Mouse (Mus musculus): ENCODE measurements around the gene Il17ra. TPM values are rescaled to one million over a fixed set of nuclear protein-coding genes. Genes with fewer than 3 reads are reported as not detected.
A peak's percentile ranks its signal among the peaks of the same experiment; 100 is the strongest.

Il17ra gene
- polyA plus RNA-seq, 1 experiment from 2014 or later, result 1.1 TPM

DNA sequence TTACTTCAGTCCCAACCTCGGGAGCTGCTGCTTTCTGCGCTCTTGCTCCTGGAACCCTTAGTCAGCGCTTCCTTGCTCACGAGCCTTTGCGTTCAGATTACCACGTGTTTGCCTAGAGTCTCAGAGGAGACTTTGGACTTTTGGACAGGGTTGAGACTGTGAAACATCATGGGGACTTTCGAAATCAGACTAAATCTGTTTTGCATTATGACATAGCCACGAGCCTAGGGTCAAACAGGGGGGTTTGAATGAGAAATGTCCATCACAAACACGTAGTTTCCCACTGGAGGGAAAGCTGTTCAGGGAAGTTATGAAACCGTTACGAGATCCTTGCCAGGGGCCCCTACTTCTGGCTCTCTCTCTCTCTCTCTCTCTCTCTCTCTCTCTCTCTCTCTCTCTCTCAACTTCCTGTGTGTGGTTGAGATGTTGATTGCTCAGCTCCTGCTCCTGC, 8.4 kb upstream of the Il17ra start:
- Histone ChIP-seq H3K4me3 (ENCODE audit: low read depth, low read length) (no peak overlapping the region), H3K4me2 (ENCODE audit: low read length) (no peak overlapping the region), H3K9ac (ENCODE audit: low read length) (no peak overlapping the region), H3K27ac (ENCODE audit: low read depth, low read length) (no peak overlapping the region), H3K4me1 (ENCODE audit: control insufficient read depth, insufficient read depth, low read length) (no peaks in the 10 kb centered on the region), H3K27me3 (replicated peaks; ENCODE audit: control insufficient read depth, insufficient read depth, low read length) (no peaks in the 10 kb centered on the region), H3K9me3 (replicated peaks; ENCODE audit: control insufficient read depth, low read length) (no peaks in the 10 kb centered on the region), H3K36me3 (ENCODE audit: control insufficient read depth, insufficient read depth, low read length) (no peaks in the 10 kb centered on the region)
- DNase-seq (ENCODE audit: low spot score), result no peak
- 70% methylated on average over 11 of the region's 11 CpGs for WGBS
- no peak for ATAC-seq

GRCm38 (mm10) chr6:120457074-120457473, 6.0 kb upstream of the Il17ra start:
- Histone ChIP-seq H3K9me3 (replicated peaks; ENCODE audit: control insufficient read depth, low read length) (no peaks in the 10 kb centered on the region), H3K9ac (ENCODE audit: low read length) (no peak overlapping the region), H3K27me3 (replicated peaks; ENCODE audit: control insufficient read depth, insufficient read depth, low read length) (peaks cover 1% of the 10 kb centered on the region), H3K4me1 (ENCODE audit: control insufficient read depth, insufficient read depth, low read length) (no peaks in the 10 kb centered on the region), H3K4me2 (ENCODE audit: low read length) (no peak overlapping the region), H3K27ac (ENCODE audit: low read depth, low read length) (no peak overlapping the region), H3K36me3 (ENCODE audit: control insufficient read depth, insufficient read depth, low read length) (no peaks in the 10 kb centered on the region), H3K4me3 (ENCODE audit: low read depth, low read length) (no peak overlapping the region)
- ATAC-seq (no peak), DNase-seq (ENCODE audit: low spot score) (no peak)
- WGBS, result 71% methylated on average over 7 of the region's 7 CpGs

GRCm38 (mm10) chr6:120457751-120458150, 5.3 kb upstream of the Il17ra start:
- ATAC-seq (no peak), DNase-seq (ENCODE audit: low spot score) (no peak)
- no peak overlapping the region for H3K4me3 ChIP-seq (ENCODE audit: low read depth, low read length)
- H3K4me2 ChIP-seq (ENCODE audit: low read length), result no peak overlapping the region
- no peak overlapping the region for H3K27ac ChIP-seq (ENCODE audit: low read depth, low read length)
- H3K9me3 ChIP-seq (replicated peaks; ENCODE audit: control insufficient read depth, low read length), result no peaks in the 10 kb centered on the region
- no peaks in the 10 kb centered on the region for H3K36me3 ChIP-seq (ENCODE audit: control insufficient read depth, insufficient read depth, low read length)
- WGBS, result 96% methylated on average over 5 of the region's 5 CpGs
- no peaks in the 10 kb centered on the region for H3K4me1 ChIP-seq (ENCODE audit: control insufficient read depth, insufficient read depth, low read length)
- H3K9ac ChIP-seq (ENCODE audit: low read length), result no peak overlapping the region
- H3K27me3 ChIP-seq (replicated peaks; ENCODE audit: control insufficient read depth, insufficient read depth, low read length), result peaks cover 8% of the 10 kb centered on the region

GRCm38 (mm10) chr6:120461217-120461616, 1.8 kb upstream of the Il17ra start:
- H3K9me3 ChIP-seq (replicated peaks; ENCODE audit: control insufficient read depth, low read length), result no peaks in the 10 kb centered on the region
- ATAC-seq (no peak), DNase-seq (ENCODE audit: low spot score) (no peak)
- no peaks in the 10 kb centered on the region for H3K36me3 ChIP-seq (ENCODE audit: control insufficient read depth, insufficient read depth, low read length)
- 72% methylated on average over 15 of the region's 15 CpGs for WGBS
- no peak overlapping the region for H3K27ac ChIP-seq (ENCODE audit: low read depth, low read length)
- H3K4me2 ChIP-seq (ENCODE audit: low read length), result no peak overlapping the region
- no peak overlapping the region for H3K9ac ChIP-seq (ENCODE audit: low read length)
- peaks cover 28% of the 10 kb centered on the region for H3K27me3 ChIP-seq (replicated peaks; ENCODE audit: control insufficient read depth, insufficient read depth, low read length)
- H3K4me1 ChIP-seq (ENCODE audit: control insufficient read depth, insufficient read depth, low read length), result peaks cover 8% of the 10 kb centered on the region
- H3K4me3 ChIP-seq (ENCODE audit: low read depth, low read length), result no peak overlapping the region

DNA sequence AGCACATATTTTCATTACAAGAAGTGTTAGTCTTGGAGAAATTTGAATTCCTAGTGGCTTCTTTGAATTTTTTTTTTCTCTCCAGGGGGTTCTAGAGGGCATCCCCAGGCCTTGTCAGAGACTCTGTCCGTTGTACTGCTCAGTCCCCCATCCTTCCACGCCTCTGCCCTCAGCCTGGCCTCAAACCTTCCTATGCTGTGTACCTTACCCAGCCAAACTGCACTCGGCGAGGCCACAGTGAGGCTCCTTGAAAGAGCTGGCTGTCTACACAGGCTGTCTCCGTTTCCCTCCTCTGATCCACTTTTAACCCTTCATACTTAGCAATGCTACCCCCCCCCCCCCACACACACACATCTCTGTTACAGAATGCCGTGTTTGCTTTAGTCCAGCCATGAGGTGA, 796 bp upstream of the Il17ra start:
- H3K4me3 ChIP-seq (ENCODE audit: low read depth, low read length), result no peak overlapping the region
- H3K36me3 ChIP-seq (ENCODE audit: control insufficient read depth, insufficient read depth, low read length), result no peaks in the 10 kb centered on the region
- H3K4me1 ChIP-seq (ENCODE audit: control insufficient read depth, insufficient read depth, low read length), result peaks cover 8% of the 10 kb centered on the region
- H3K27me3 ChIP-seq (replicated peaks; ENCODE audit: control insufficient read depth, insufficient read depth, low read length), result peaks cover 28% of the 10 kb centered on the region
- WGBS, result 69% methylated on average over 6 of the region's 6 CpGs
- no peak overlapping the region for H3K4me2 ChIP-seq (ENCODE audit: low read length)
- no peak for DNase-seq (ENCODE audit: low spot score)
- ATAC-seq, result no peak
- H3K27ac ChIP-seq (ENCODE audit: low read depth, low read length), result no peak overlapping the region
- H3K9ac ChIP-seq (ENCODE audit: low read length), result no peak overlapping the region
- no peaks in the 10 kb centered on the region for H3K9me3 ChIP-seq (replicated peaks; ENCODE audit: control insufficient read depth, low read length)

GRCm38 (mm10) chr6:120463884-120464283, 837 bp downstream of the Il17ra start:
- Histone ChIP-seq H3K27ac (ENCODE audit: low read depth, low read length) (no peak overlapping the region), H3K4me2 (ENCODE audit: low read length) (peak overlapping the region; percentile 65), H3K9ac (ENCODE audit: low read length) (peak overlapping the region; percentile 63; the same call in 1 of the 2 replicates), H3K27me3 (replicated peaks; ENCODE audit: control insufficient read depth, insufficient read depth, low read length) (peaks cover 28% of the 10 kb centered on the region), H3K36me3 (ENCODE audit: control insufficient read depth, insufficient read depth, low read length) (no peaks in the 10 kb centered on the region), H3K9me3 (replicated peaks; ENCODE audit: control insufficient read depth, low read length) (no peaks in the 10 kb centered on the region), H3K4me1 (ENCODE audit: control insufficient read depth, insufficient read depth, low read length) (peaks cover 8% of the 10 kb centered on the region), H3K4me3 (ENCODE audit: low read depth, low read length) (peak overlapping the region; percentile 52)
- DNase-seq (ENCODE audit: low spot score) (peak; percentile 69), ATAC-seq (peak; percentile 22)
- 3% methylated on average over 11 of the region's 11 CpGs for WGBS

GRCm38 (mm10) chr6:120464406-120464939, 1.4 kb downstream of the Il17ra start:
- Histone ChIP-seq H3K4me3 (ENCODE audit: low read depth, low read length) (no peak overlapping the region), H3K4me2 (ENCODE audit: low read length) (peak overlapping the region; percentile 65), H3K27ac (ENCODE audit: low read depth, low read length) (no peak overlapping the region), H3K9ac (ENCODE audit: low read length) (no peak overlapping the region), H3K27me3 (replicated peaks; ENCODE audit: control insufficient read depth, insufficient read depth, low read length) (peaks cover 28% of the 10 kb centered on the region), H3K4me1 (ENCODE audit: control insufficient read depth, insufficient read depth, low read length) (peaks cover 8% of the 10 kb centered on the region), H3K9me3 (replicated peaks; ENCODE audit: control insufficient read depth, low read length) (no peaks in the 10 kb centered on the region), H3K36me3 (ENCODE audit: control insufficient read depth, insufficient read depth, low read length) (no peaks in the 10 kb centered on the region)
- ATAC-seq (no peak), DNase-seq (ENCODE audit: low spot score) (no peak)
- WGBS, result 49% methylated on average over 9 of the region's 9 CpGs

GRCm38 (mm10) chr6:120465393-120465792, 2.3 kb downstream of the Il17ra start:
- H3K4me1 ChIP-seq (ENCODE audit: control insufficient read depth, insufficient read depth, low read length), result peaks cover 8% of the 10 kb centered on the region
- H3K9ac ChIP-seq (ENCODE audit: low read length), result no peak overlapping the region
- no peak for DNase-seq (ENCODE audit: low spot score)
- H3K4me2 ChIP-seq (ENCODE audit: low read length), result no peak overlapping the region
- no peak overlapping the region for H3K27ac ChIP-seq (ENCODE audit: low read depth, low read length)
- no peaks in the 10 kb centered on the region for H3K36me3 ChIP-seq (ENCODE audit: control insufficient read depth, insufficient read depth, low read length)
- no peak overlapping the region for H3K4me3 ChIP-seq (ENCODE audit: low read depth, low read length)
- H3K27me3 ChIP-seq (replicated peaks; ENCODE audit: control insufficient read depth, insufficient read depth, low read length), result peaks cover 28% of the 10 kb centered on the region
- H3K9me3 ChIP-seq (replicated peaks; ENCODE audit: control insufficient read depth, low read length), result no peaks in the 10 kb centered on the region
- 38% methylated on average over 4 of the region's 4 CpGs for WGBS
- ATAC-seq, result no peak

- Histone ChIP-seq H3K27me3 (replicated peaks; ENCODE audit: control insufficient read depth, insufficient read depth, low read length) (peaks cover 28% of the 10 kb centered on the region), H3K4me1 (ENCODE audit: control insufficient read depth, insufficient read depth, low read length) (peaks cover 11% of the 10 kb centered on the region), H3K9me3 (replicated peaks; ENCODE audit: control insufficient read depth, low read length) (no peaks in the 10 kb centered on the region), H3K36me3 (ENCODE audit: control insufficient read depth, insufficient read depth, low read length) (no peaks in the 10 kb centered on the region), H3K9ac (ENCODE audit: low read length) (no peak overlapping the region), H3K4me3 (ENCODE audit: low read depth, low read length) (no peak overlapping the region), H3K27ac (ENCODE audit: low read depth, low read length) (no peak overlapping the region), H3K4me2 (ENCODE audit: low read length) (no peak overlapping the region)
- DNase-seq (ENCODE audit: low spot score) (no peak), ATAC-seq (no peak)
- WGBS, result 78% methylated on average over 10 of the region's 10 CpGs
Observed at GRCm38 (mm10) chr6:120466609-120467329, 3.7 kb downstream of the Il17ra start.

All from forebrain, embryonic 14.5 days (tissue).